Mouse (Mus musculus) heart, adult 2 months (tissue): Measurements from ENCODE around the gene Chst8.

Experiments
- CTCF ChIP-seq: fragments of 200-600 bp; IDR thresholded peaks from 2 replicates; pipeline ENCODE4 v1.8.1; 2022; ENCODE audit warnings: antibody characterized with exemption, mild to moderate bottlenecking, moderate library complexity
- EP300 ChIP-seq: fragments of 200-500 bp; IDR thresholded peaks from 2 replicates; pipeline ENCODE4 v1.6.1; 2011; ENCODE audit warnings: low read depth, low read length, control low read depth; ENCODE audit not compliant: insufficient read depth
- POLR2A ChIP-seq: fragments of 200-500 bp; IDR thresholded peaks from 2 replicates; pipeline ENCODE4 v1.6.1; 2011; ENCODE audit warnings: mild to moderate bottlenecking, low read depth, low read length, control low read depth; ENCODE audit not compliant: insufficient read depth

- no peak for TF ChIP-seq POLR2A
- no peak for TF ChIP-seq EP300
- TF ChIP-seq CTCF: no peak
Measured at GRCm38 (mm10) chr7:34698221-34698620, 114.3 kb downstream of the Chst8 start.
